Mouse (Mus musculus): ENCODE results near the gene Habp4. TPM values are rescaled to one million over a fixed set of nuclear protein-coding genes. Genes with fewer than 3 reads are reported as not detected.

Habp4 gene
- polyA plus RNA-seq, 1 experiment from 2014 or later = 47.7 TPM

GRCm38 (mm10) chr13:64205186-64205585 lies 43.6 kb downstream of the Habp4 start:
- Histone ChIP-seq H3K36me3 (0 out of 2 replicates have a peak, but pooled peaks cover 3% of the 10 kb centered on the region), H3K27ac (replicated peaks) (no peak overlapping the region), H3K27me3 (no peaks in the 10 kb centered on the region), H3K9me3 (no peaks in the 10 kb centered on the region), H3K9ac (no peak overlapping the region), H3K4me1 (replicated peaks) (no peaks in the 10 kb centered on the region), H3K4me2 (no peak overlapping the region), H3K4me3 (no peak overlapping the region)
- WGBS = 53% methylated on average over 2 of the region's 2 CpGs
- 0 out of 2 replicates have a peak, but pooled peaks have one; percentile 74 for ATAC-seq (ENCODE audit: low FRiP score, low read depth)

GRCm38 (mm10) chr13:64208146-64208545 lies 46.5 kb downstream of the Habp4 start:
- Histone ChIP-seq H3K4me3 (no peak overlapping the region), H3K4me1 (replicated peaks) (no peaks in the 10 kb centered on the region), H3K9me3 (no peaks in the 10 kb centered on the region), H3K36me3 (0 out of 2 replicates have a peak, but pooled peaks cover 3% of the 10 kb centered on the region), H3K9ac (no peak overlapping the region), H3K27ac (replicated peaks) (no peak overlapping the region), H3K27me3 (no peaks in the 10 kb centered on the region), H3K4me2 (no peak overlapping the region)
- 89% methylated on average over 6 of the region's 6 CpGs for WGBS
- no peak for ATAC-seq (ENCODE audit: low FRiP score, low read depth)

DNA sequence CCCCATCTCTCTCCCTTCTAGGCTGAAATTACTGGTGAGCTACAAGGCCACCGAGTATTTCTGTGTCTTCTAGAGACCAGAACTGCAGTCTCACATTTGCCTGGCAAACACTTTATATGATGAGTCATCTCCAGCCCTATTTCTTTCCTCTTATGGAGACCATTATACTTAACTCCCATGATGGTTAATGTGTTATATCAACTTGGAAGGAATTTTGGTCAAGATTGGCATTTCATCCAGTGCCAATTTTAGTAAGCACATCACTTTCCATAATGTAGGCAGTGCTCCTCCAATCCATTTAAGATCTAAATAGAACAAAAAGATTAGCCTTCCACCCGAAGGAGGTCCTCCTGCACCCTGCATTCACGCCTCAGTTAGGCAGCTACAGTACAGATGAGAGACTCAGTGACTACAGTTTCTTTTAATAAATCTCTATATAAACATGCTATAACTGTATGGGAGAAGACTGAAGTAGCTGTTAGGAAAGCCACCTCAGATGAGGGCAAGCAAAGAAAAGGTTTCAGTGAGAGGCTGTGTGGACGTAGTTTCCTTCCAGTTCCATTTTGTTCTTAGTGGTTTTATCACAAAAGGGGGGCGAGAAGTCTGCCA lies 50.5 kb downstream of the Habp4 start:
- no peak for ATAC-seq (ENCODE audit: low FRiP score, low read depth)
- no peaks in the 10 kb centered on the region for H3K4me1 ChIP-seq (replicated peaks)
- 92% methylated on average over 5 of the region's 5 CpGs for WGBS
- H3K36me3 ChIP-seq = 0 out of 2 replicates have a peak, but pooled peaks cover 3% of the 10 kb centered on the region
- H3K9ac ChIP-seq = no peak overlapping the region
- H3K9me3 ChIP-seq = no peaks in the 10 kb centered on the region
- H3K27me3 ChIP-seq = no peaks in the 10 kb centered on the region
- H3K27ac ChIP-seq (replicated peaks) = no peak overlapping the region
- no peak overlapping the region for H3K4me2 ChIP-seq
- H3K4me3 ChIP-seq = no peak overlapping the region

- no peaks in the 10 kb centered on the region for H3K36me3 ChIP-seq
- H3K27ac ChIP-seq (replicated peaks) = no peak overlapping the region
- H3K9me3 ChIP-seq = no peaks in the 10 kb centered on the region
- H3K4me3 ChIP-seq = no peak overlapping the region
- no peaks in the 10 kb centered on the region for H3K4me1 ChIP-seq (replicated peaks)
- H3K27me3 ChIP-seq = no peaks in the 10 kb centered on the region
- no peak overlapping the region for H3K4me2 ChIP-seq
- no peak for ATAC-seq (ENCODE audit: low FRiP score, low read depth)
- H3K9ac ChIP-seq = no peak overlapping the region
- 95% methylated on average over 5 of the region's 5 CpGs for WGBS
These were observed 53.3 kb downstream of the Habp4 start for GRCm38 (mm10) chr13:64214891-64215290.

DNA sequence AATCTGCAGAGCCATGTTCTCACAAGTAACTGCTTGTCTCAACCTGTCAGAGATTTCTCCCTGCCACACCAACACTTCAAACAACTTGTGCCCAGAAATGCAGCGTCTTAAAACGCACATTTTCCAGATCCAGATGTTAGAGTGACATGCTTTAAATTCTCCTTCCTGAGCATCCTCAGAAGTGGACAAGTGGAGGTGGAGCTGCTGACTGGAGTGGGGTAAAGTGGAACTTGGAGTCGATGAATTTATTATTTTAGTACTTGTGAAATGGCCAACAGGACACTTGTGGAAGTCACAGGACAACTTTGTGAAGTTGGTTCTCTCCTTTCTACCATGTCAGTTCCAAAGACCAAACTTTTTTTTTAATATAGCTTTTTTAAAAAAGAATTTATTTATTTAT lies 64.1 kb downstream of the Habp4 start:
- no peak overlapping the region for H3K4me2 ChIP-seq
- H3K27ac ChIP-seq (replicated peaks) = no peak overlapping the region
- no peaks in the 10 kb centered on the region for H3K4me1 ChIP-seq (replicated peaks)
- H3K9me3 ChIP-seq = no peaks in the 10 kb centered on the region
- no peak overlapping the region for H3K9ac ChIP-seq
- no peaks in the 10 kb centered on the region for H3K27me3 ChIP-seq
- no peaks in the 10 kb centered on the region for H3K36me3 ChIP-seq
- 92% methylated on average over 3 of the region's 3 CpGs for WGBS
- H3K4me3 ChIP-seq = no peak overlapping the region
- ATAC-seq (ENCODE audit: low FRiP score, low read depth) = no peak

DNA sequence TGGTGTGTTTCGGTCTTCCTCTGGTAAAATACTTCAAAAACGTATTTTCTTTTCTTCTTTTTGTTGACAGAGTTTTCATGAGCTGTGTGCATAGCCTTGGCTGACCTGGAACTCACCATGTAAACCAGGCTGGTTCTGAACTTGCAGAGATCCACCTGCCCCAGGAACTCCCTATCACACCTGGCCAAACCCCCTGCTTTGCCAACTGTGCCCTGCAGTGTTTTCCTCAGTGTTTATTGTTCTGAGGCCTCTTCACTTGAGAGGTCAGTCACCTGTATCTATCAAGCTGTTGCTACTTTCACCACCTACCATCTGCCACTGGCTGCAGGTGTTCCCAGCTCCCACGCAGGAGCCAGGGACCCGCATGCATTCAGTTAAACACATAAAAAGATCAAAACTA lies 65.1 kb downstream of the Habp4 start:
- no peaks in the 10 kb centered on the region for H3K4me1 ChIP-seq (replicated peaks)
- ATAC-seq (ENCODE audit: low FRiP score, low read depth) = no peak
- H3K36me3 ChIP-seq = no peaks in the 10 kb centered on the region
- no peaks in the 10 kb centered on the region for H3K27me3 ChIP-seq
- H3K9me3 ChIP-seq = no peaks in the 10 kb centered on the region
- no peak overlapping the region for H3K4me2 ChIP-seq
- H3K9ac ChIP-seq = no peak overlapping the region
- no peak overlapping the region for H3K27ac ChIP-seq (replicated peaks)
- 87% methylated on average over 4 of the region's 4 CpGs for WGBS
- no peak overlapping the region for H3K4me3 ChIP-seq

- no peak for ATAC-seq (ENCODE audit: low FRiP score, low read depth)
- H3K27me3 ChIP-seq = no peaks in the 10 kb centered on the region
These were observed 71.5 kb downstream of the Habp4 start for GRCm38 (mm10) chr13:64233139-64233538.

GRCm38 (mm10) chr13:64235062-64235715 lies 73.6 kb downstream of the Habp4 start:
- Histone ChIP-seq H3K36me3 (no peaks in the 10 kb centered on the region), H3K27me3 (no peaks in the 10 kb centered on the region), H3K4me1 (replicated peaks) (no peaks in the 10 kb centered on the region), H3K9me3 (no peaks in the 10 kb centered on the region), H3K27ac (replicated peaks) (no peak overlapping the region), H3K9ac (no peak overlapping the region), H3K4me3 (no peak overlapping the region), H3K4me2 (no peak overlapping the region)
- whole genome bisulfite sequencing = 84% methylated on average over 4 of the region's 4 CpGs
- ATAC-seq (ENCODE audit: low FRiP score, low read depth) = no peak

More at GRCm38 (mm10) chr13:64233139-64233538, 71.5 kb downstream of the Habp4 start:
- no peak overlapping the region for H3K27ac ChIP-seq (replicated peaks)
- no peaks in the 10 kb centered on the region for H3K36me3 ChIP-seq
- no peak overlapping the region for H3K9ac ChIP-seq
- no peaks in the 10 kb centered on the region for H3K9me3 ChIP-seq
- WGBS = 86% methylated on average over 4 of the region's 4 CpGs
- no peak overlapping the region for H3K4me2 ChIP-seq
- H3K4me3 ChIP-seq = no peak overlapping the region
- no peaks in the 10 kb centered on the region for H3K4me1 ChIP-seq (replicated peaks)

DNA sequence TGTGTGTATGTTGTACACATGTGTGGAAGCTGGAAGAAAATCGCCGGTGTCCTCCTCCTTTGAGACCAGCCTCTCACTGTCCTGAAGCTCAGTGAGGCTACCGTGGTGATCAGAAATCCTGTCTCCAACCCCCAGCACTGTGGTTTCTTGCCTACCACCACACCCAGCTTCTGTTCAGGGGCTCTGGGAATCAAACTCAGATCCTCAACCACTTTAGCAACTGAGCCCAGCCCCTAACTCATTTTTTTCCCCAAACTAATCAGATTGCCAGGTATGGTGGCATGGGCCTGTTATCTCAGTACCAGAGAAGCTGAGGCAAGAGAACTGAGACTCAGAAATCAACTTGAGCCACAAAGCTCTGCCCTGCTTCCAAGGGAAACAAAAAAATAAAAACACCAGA lies 74.2 kb downstream of the Habp4 start:
- H3K4me3 ChIP-seq = no peak overlapping the region
- no peaks in the 10 kb centered on the region for H3K36me3 ChIP-seq
- WGBS = 72% methylated on average over 3 of the region's 3 CpGs
- no peaks in the 10 kb centered on the region for H3K27me3 ChIP-seq
- no peaks in the 10 kb centered on the region for H3K4me1 ChIP-seq (replicated peaks)
- ATAC-seq (ENCODE audit: low FRiP score, low read depth) = no peak
- no peak overlapping the region for H3K9ac ChIP-seq
- no peaks in the 10 kb centered on the region for H3K9me3 ChIP-seq
- no peak overlapping the region for H3K27ac ChIP-seq (replicated peaks)
- no peak overlapping the region for H3K4me2 ChIP-seq

Other genes starting within 250 kb of the Habp4 start
- not detected in 2 replicates for gene Hsd17b3, start 72.6 kb upstream of the Habp4 start, polyA plus RNA-seq (2015; fragmentation: Nextera tagmentation; extraction: Ambion mirVana)
- 1.2 and 2.1 TPM in 2 replicates for gene Slc35d2, start 32.5 kb upstream of the Habp4 start, polyA plus RNA-seq (2015; fragmentation: Nextera tagmentation; extraction: Ambion mirVana)
- 6.4 and 7.7 TPM in 2 replicates for gene Zfp367, start 8.6 kb upstream of the Habp4 start, polyA plus RNA-seq (2015; fragmentation: Nextera tagmentation; extraction: Ambion mirVana)
- 2.3 and 3.3 TPM in 2 replicates for gene Cdc14b, start 113.5 kb downstream of the Habp4 start, polyA plus RNA-seq (2015; fragmentation: Nextera tagmentation; extraction: Ambion mirVana)
- 13.4 and 13.7 TPM in 2 replicates for gene Aaed1, start 150.9 kb downstream of the Habp4 start, polyA plus RNA-seq (2015; fragmentation: Nextera tagmentation; extraction: Ambion mirVana)
- gene Ctsl, start 209.1 kb downstream of the Habp4 start, polyA plus RNA-seq (2015; fragmentation: Nextera tagmentation; extraction: Ambion mirVana) = 152 and 162 TPM in 2 replicates

Data from hindbrain, embryonic 15.5 days (tissue).